Mouse (Mus musculus) ES-Bruce4 (cell line): ENCODE measurements around the gene Klc1. TPM values are rescaled to one million over a fixed set of nuclear protein-coding genes. Genes with fewer than 3 reads are reported as not detected.
A peak's percentile ranks its signal among the peaks of the same experiment; 100 is the strongest.

Experiments used
- H3K27ac ChIP-seq: 2 replicates; pipeline ENCODE4 v1.5.1; 2012; ENCODE audit warnings: low read length, inconsistent platforms; ENCODE audit not compliant: insufficient read depth
- H3K27me3 ChIP-seq: 2 replicates; pipeline ENCODE4 v1.6.1; 2012; ENCODE audit warnings: mild to moderate bottlenecking, low read length, inconsistent platforms; ENCODE audit not compliant: control insufficient read depth, poor library complexity, insufficient read depth, severe bottlenecking
- H3K36me3 ChIP-seq: 2 replicates; pipeline ENCODE4 v1.6.1; 2012; ENCODE audit warnings: inconsistent platforms, mild to moderate bottlenecking, low read length, moderate library complexity; ENCODE audit not compliant: control insufficient read depth, poor library complexity, insufficient read depth, severe bottlenecking
- H3K4me1 ChIP-seq: one replicate; pipeline ENCODE4 v1.8.1; 2011; ENCODE audit warnings: low read length; ENCODE audit not compliant: control insufficient read depth, insufficient read depth
- H3K4me3 ChIP-seq: 2 replicates; pipeline ENCODE4 v1.5.1; 2011; ENCODE audit warnings: low read depth, mild to moderate bottlenecking, low read length
- H3K9ac ChIP-seq: 2 replicates; pipeline ENCODE4 v1.6.1; 2012; ENCODE audit warnings: low read depth, mild to moderate bottlenecking, inconsistent platforms; ENCODE audit not compliant: poor library complexity, severe bottlenecking
- H3K9me3 ChIP-seq: replicated peaks from 2 replicates; pipeline ENCODE4 v1.6.1; 2012; ENCODE audit warnings: mild to moderate bottlenecking, low read length, inconsistent platforms; ENCODE audit not compliant: control insufficient read depth, poor library complexity, insufficient read depth, severe bottlenecking
- CTCF ChIP-seq: IDR thresholded peaks from one replicate; pipeline ENCODE4 v1.8.1; 2011; ENCODE audit warnings: low read depth, low read length
- EP300 ChIP-seq: IDR thresholded peaks from 2 replicates; pipeline ENCODE4 v1.6.1; 2011; ENCODE audit warnings: low read depth, low read length; ENCODE audit not compliant: insufficient read depth
- POLR2A ChIP-seq: IDR thresholded peaks from one replicate; pipeline ENCODE4 v1.8.1; 2011; ENCODE audit warnings: low read length; ENCODE audit not compliant: insufficient read depth
- polyA plus RNA-seq: library from polyadenylated mRNA; stranded (reverse); fragments of >200 nt; gene quantifications from 2 replicates; pipeline ENCODE4 v1.2.4, GENCODE M21; 2011; ENCODE audit warnings: low read depth; ENCODE audit not compliant: missing spikeins, insufficient read depth, insufficient read length

Klc1 gene
- polyA plus RNA-seq, 1 experiment = 92.2 TPM

DNA sequence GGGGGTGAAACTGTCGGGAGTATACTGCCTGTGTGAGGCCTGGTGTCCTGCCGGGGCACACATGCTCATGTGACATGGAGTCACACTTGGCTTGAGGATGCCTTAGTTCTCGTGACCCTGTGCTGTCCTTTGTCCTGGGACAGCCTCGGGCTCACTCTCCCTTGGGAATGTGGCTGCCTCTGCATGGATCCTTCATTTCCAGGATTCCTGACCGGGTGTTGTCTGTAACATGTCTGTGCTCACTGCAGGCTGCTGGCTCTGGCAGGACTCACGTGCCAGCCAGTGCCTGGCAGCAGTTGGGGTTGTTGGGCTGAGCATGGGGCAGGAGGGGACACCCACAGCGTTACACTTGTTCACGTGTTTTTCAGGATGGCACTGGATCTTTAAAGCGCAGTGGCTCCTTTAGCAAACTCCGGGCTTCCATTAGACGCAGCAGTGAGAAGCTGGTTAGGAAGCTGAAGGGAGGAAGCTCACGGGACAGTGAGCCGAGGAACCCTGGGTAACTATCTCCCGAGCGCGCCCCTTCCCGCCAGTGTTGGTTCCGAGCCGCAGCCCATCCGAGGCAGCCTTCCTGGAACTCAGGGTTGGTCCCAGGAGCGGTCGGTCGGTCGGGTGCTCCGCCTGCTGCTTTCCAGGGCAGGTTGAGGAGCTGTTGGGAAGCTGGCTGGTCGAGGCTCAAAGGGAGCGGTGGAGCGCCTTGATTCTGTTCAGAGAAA, 36.7 kb downstream of the Klc1 start:
- Histone ChIP-seq H3K9ac (no peak overlapping the region), H3K27ac (no peak overlapping the region), H3K9me3 (no peaks in the 10 kb centered on the region), H3K4me3 (peak overlapping the region; percentile 5; the same call in 1 of the 2 replicates), H3K36me3 (no peaks in the 10 kb centered on the region), H3K4me1 (no peaks in the 10 kb centered on the region), H3K27me3 (no peaks in the 10 kb centered on the region)
- TF ChIP-seq CTCF (no peak), POLR2A (no peak), EP300 (peak; percentile 81)

DNA sequence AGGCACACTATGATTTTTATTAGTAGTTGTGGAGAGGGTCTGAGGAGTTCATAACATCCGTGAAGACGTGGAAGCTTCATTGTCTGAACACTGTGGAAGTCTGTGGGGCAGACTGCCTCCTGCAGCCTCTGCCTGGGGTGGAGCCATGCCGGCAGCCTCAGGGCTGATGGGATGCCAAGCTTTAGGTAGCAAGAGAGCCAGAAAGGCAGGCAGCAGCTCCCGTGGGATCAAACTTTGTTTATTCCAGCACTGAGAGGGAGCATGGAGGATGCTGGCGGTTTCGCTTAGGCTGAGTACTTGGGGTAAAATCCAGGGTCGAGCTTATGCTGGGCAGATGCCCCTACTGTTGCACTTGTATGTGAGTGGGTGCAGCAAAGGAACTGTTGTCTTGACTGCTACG, 38.6 kb downstream of the Klc1 start:
- no peaks in the 10 kb centered on the region for H3K4me1 ChIP-seq
- no peaks in the 10 kb centered on the region for H3K36me3 ChIP-seq
- no peak overlapping the region for H3K27ac ChIP-seq
- H3K9me3 ChIP-seq = no peaks in the 10 kb centered on the region
- TF ChIP-seq EP300 (no peak), POLR2A (no peak), CTCF (no peak)
- no peaks in the 10 kb centered on the region for H3K27me3 ChIP-seq
- no peak overlapping the region for H3K9ac ChIP-seq
- no peak overlapping the region for H3K4me3 ChIP-seq

DNA sequence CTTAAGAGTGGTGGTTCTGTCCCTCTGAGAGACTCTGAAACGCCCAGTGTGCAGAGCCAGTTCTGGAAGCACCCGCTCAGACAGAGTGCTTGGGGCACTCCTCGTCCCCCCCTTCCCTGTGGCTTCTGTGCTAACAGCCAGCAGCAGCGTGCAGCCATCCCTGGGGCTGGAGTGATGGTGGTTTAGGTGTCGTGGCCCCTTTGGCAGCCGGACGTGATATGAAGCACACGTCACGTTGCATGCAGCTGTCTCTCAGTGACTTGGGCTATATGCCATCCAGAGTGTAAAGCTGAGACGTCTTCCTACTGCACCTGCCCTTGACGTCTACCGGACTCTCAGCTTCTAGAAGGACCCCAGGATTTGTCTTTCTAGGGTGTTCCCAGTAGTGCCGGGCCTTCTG, 39.8 kb downstream of the Klc1 start:
- Histone ChIP-seq H3K4me1 (no peaks in the 10 kb centered on the region), H3K9me3 (no peaks in the 10 kb centered on the region), H3K36me3 (no peaks in the 10 kb centered on the region), H3K9ac (no peak overlapping the region), H3K27ac (no peak overlapping the region), H3K27me3 (no peaks in the 10 kb centered on the region), H3K4me3 (no peak overlapping the region)
- TF ChIP-seq CTCF (no peak), EP300 (no peak), POLR2A (no peak)

DNA sequence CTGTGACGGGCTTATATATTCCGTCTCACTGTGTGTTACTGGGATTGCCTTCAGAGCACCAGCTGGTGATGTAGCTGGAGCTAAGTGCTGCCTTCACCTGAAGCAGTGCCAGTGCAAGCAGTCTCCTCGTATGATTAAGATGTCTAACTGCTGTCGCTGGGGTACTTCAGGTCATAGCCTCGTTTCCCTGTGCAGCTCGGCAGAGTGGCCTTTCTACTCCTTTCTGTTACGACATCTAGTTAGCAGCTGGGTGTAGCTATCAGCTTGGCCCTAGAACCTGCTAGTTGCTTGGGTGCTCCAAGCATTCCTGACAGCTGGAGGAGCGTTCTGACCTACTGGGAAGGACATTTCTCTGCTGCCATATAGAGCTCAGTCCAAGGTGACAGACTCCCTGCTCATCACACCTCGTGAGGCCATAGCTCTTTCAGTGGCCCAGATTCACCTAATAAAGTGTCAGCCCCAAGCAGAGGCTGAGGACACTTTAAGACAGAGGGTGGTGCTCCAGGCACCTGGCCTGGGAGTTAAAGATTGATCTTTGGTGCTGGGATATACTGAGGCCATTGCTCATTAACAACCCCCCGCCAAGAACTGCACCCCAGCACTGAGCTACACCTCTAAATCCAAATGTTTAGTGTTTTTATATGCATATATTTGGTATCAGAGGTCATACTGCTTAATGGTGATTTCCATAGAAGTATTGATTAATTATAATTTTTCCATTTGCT, 42.0 kb downstream of the Klc1 start:
- Histone ChIP-seq H3K27ac (no peak overlapping the region), H3K4me1 (no peaks in the 10 kb centered on the region), H3K4me3 (no peak overlapping the region), H3K9me3 (no peaks in the 10 kb centered on the region), H3K9ac (no peak overlapping the region), H3K36me3 (no peaks in the 10 kb centered on the region), H3K27me3 (no peaks in the 10 kb centered on the region)
- TF ChIP-seq CTCF (no peak), POLR2A (no peak), EP300 (no peak)

DNA sequence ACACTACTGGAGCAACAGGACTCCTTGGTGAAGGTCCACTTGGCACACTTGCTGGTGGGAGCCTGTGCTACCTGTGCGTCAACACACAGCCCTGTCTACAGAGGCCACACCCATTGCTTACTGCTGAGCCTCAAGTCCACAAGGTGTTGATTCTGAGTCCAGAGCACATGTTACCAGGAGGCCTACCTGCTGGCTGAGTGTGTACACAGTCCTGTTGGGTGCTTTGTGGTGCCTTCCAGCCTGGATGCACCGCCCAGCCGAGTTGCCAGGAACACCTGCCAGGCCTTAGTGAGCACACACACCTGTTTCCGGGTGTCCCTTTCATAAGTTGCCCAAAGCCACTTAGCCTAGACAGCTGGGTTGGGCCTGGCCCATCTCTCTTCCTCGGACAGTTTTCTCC, 44.9 kb downstream of the Klc1 start:
- Histone ChIP-seq H3K4me1 (no peaks in the 10 kb centered on the region), H3K9ac (no peak overlapping the region), H3K4me3 (no peak overlapping the region), H3K27ac (no peak overlapping the region), H3K36me3 (no peaks in the 10 kb centered on the region), H3K9me3 (no peaks in the 10 kb centered on the region), H3K27me3 (no peaks in the 10 kb centered on the region)
- TF ChIP-seq CTCF = no peak
- no peak for TF ChIP-seq EP300
- no peak for TF ChIP-seq POLR2A

DNA sequence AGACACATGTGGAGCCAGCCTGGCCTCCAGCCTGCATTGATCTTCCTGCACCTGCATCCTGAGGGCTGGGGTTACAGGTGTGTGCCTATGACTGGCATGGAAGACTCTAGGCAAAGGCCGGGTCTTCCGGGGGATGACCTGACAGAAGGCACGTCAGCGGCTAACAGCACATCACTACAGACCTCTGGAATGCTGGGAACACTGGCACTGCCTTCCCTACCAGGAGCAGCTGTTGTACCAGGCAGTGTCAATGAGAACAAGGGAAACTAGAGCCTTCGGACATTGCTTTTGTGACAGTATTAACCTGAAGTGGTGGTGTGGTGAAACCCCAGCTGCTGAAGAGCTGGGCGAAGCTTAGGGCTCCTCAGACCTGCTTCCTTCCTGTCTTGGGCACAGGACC, 50.1 kb downstream of the Klc1 start:
- TF ChIP-seq EP300 (no peak), POLR2A (no peak), CTCF (no peak)
- H3K4me1 ChIP-seq = no peaks in the 10 kb centered on the region
- H3K9ac ChIP-seq = no peak overlapping the region
- no peak overlapping the region for H3K4me3 ChIP-seq
- no peak overlapping the region for H3K27ac ChIP-seq
- H3K9me3 ChIP-seq = no peaks in the 10 kb centered on the region
- no peaks in the 10 kb centered on the region for H3K36me3 ChIP-seq
- no peaks in the 10 kb centered on the region for H3K27me3 ChIP-seq
